9 mouse cellular contexts compared by ENCODE assay signal in the genomic region with DNA sequence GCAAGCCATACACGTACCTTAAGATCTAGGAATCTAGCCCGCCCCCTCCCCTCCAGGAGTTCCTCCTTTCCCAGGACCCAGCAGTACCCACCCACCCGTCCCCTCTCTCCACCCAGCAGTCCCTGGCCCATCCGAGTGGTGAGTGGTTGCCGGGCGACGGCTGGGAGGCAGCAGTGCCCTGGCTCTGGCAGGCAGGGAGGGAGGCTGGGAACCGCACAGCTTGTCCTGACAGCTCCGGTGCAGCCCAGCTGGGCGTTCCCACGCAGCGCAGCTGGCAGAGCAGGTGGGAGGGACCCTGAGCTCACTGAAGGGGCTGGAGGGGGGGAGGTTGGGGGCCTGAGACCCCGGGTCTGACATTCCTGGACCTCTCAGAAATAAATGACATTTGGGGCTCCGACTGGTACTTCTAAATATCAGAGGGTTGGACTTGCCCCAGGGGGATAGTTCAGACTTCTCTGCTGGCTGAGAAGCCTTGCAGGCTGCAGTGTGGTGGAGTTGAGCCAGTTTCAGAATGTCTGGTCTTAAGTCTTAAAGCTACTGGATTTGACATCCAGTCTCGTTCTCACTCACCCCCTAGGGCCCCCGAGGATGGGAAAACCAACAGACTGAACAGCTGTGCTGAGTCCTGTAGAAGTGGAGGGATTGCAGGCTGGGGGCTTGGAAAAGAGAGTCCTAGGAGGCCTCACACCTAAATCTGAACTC. TPM values are rescaled to one million over a fixed set of nuclear protein-coding genes. Genes with fewer than 3 reads are reported as not detected.
DNase-seq lines count a peak whose midpoint lies in the region; ATAC-seq lines count a peak whose summit lies in the region.
"Had no signal": no experiment of that assay in that cellular context is flagged by ENCODE, and none has a peak within 500 bp of the region (broad histone marks: within the 10 kb centered on the region; RNA-seq: fewer than 3 reads in every experiment).

A gene (minus strand): TSS at position 62 of the 702 bp plus-strand sequence.
A gene (plus strand): TSS at position 687 of the 702 bp plus-strand sequence.

- no peak within 1 kb of the TSS for H3K9ac ChIP-seq in limb, embryonic 11.5 days (ENCODE audit: low read length)
- peak within 1 kb of the TSS; percentile 31; the same call in 1 of the 2 replicates for H3K9ac ChIP-seq in forebrain, embryonic 11.5 days (ENCODE audit: low read length)
- H3K9ac ChIP-seq in neural tube, embryonic 12.5 days, result peak within 1 kb of the TSS; percentile 22; the same call in 1 of the 2 replicates

- no peak for ATAC-seq in limb, embryonic 11.5 days (ENCODE audit: insufficient number of reproducible peaks, low FRiP score, low TSS enrichment, low read depth)
- ATAC-seq in forebrain, embryonic 11.5 days (replicated peaks; ENCODE audit: low FRiP score), result peak; percentile 69
- peak; percentile 93 for ATAC-seq in neural tube, embryonic 12.5 days (ENCODE audit: low FRiP score, low read depth)

- DNase-seq in limb, embryonic 11.5 days (ENCODE audit: low spot score), result peak; percentile 33
- no peak for DNase-seq in limb, embryonic 10.5 days (ENCODE audit: low spot score)
- peak; percentile 74 for DNase-seq in forebrain, embryonic 11.5 days (ENCODE audit: low spot score)
- DNase-seq in layer of hippocampus, adult 18-20 months (ENCODE audit: low spot score in 2 of 2), result peak; percentile 58 to 78
- no peak for DNase-seq in T-cell, adult 2 months (ENCODE audit: low spot score)
- DNase-seq in c-Kit-positive CD71-positive TER-119-positive erythroid progenitor cells, embryonic 14.5 days (ENCODE audit: low spot score), result no peak
- no peak for DNase-seq in ovary, adult 18-20 months (ENCODE audit: low spot score)

- no peak within 1 kb of the TSS for H3K4me3 ChIP-seq in limb, embryonic 11.5 days (ENCODE audit: low read depth, low read length)
- no peak within 1 kb of the TSS; the same call in 1 of the 2 replicates for H3K4me3 ChIP-seq in limb, embryonic 10.5 days
- H3K4me3 ChIP-seq in forebrain, embryonic 11.5 days (ENCODE audit: low read depth, low read length), result peak within 1 kb of the TSS; percentile 23
- peak within 1 kb of the TSS; percentile 30 for H3K4me3 ChIP-seq in neural tube, embryonic 12.5 days

- no peaks in the 10 kb centered on the region for H3K9me3 ChIP-seq in limb, embryonic 11.5 days (ENCODE audit: control insufficient read depth, low read length)
- no peaks in the 10 kb centered on the region for H3K9me3 ChIP-seq in limb, embryonic 10.5 days (replicated peaks)
- no peaks in the 10 kb centered on the region for H3K9me3 ChIP-seq in forebrain, embryonic 11.5 days (ENCODE audit: control insufficient read depth, low read length)
- H3K9me3 ChIP-seq in neural tube, embryonic 12.5 days, result no peaks in the 10 kb centered on the region

- 2% methylated on average over 16 of the region's 16 CpGs for WGBS in limb, embryonic 11.5 days
- WGBS in limb, embryonic 10.5 days, result 4% methylated on average over 16 of the region's 16 CpGs
- WGBS in forebrain, embryonic 11.5 days, result 2% methylated on average over 16 of the region's 16 CpGs
- WGBS in neural tube, embryonic 12.5 days, result 2% methylated on average over 16 of the region's 16 CpGs

- H3K27ac ChIP-seq in limb, embryonic 11.5 days (replicated peaks; ENCODE audit: low read depth, low read length), result no peak within 1 kb of the TSS
- H3K27ac ChIP-seq in limb, embryonic 10.5 days, result no peak within 1 kb of the TSS
- H3K27ac ChIP-seq in forebrain, embryonic 11.5 days (ENCODE audit: low read depth, low read length), result no peak within 1 kb of the TSS
- no peak within 1 kb of the TSS for H3K27ac ChIP-seq in neural tube, embryonic 12.5 days

- peaks cover 95% of the 10 kb centered on the region for H3K27me3 ChIP-seq in limb, embryonic 11.5 days (ENCODE audit: control insufficient read depth, insufficient read depth, low read length)
- peaks cover 100% of the 10 kb centered on the region for H3K27me3 ChIP-seq in limb, embryonic 10.5 days (ENCODE audit: low read depth, poor library complexity, severe bottlenecking)
- H3K27me3 ChIP-seq in forebrain, embryonic 11.5 days (ENCODE audit: control insufficient read depth, insufficient read depth, low read length), result peaks cover 85% of the 10 kb centered on the region
- H3K27me3 ChIP-seq in neural tube, embryonic 12.5 days (replicated peaks), result peaks cover 93% of the 10 kb centered on the region

- H3K4me1 ChIP-seq in limb, embryonic 11.5 days (ENCODE audit: control insufficient read depth, insufficient read depth, low read length), result 0 out of 2 replicates have a peak, but pooled peaks cover 3% of the 10 kb centered on the region
- H3K4me1 ChIP-seq in limb, embryonic 10.5 days, result peaks cover 21% of the 10 kb centered on the region
- H3K4me1 ChIP-seq in forebrain, embryonic 11.5 days (replicated peaks; ENCODE audit: control insufficient read depth, insufficient read depth, low read length), result peaks cover 14% of the 10 kb centered on the region
- H3K4me1 ChIP-seq in neural tube, embryonic 12.5 days, result peaks cover 37% of the 10 kb centered on the region

- 0 out of 2 replicates have a peak within 1 kb of the TSS, but pooled peaks have one; percentile 4 for H3K4me2 ChIP-seq in limb, embryonic 11.5 days (ENCODE audit: low read depth, severe bottlenecking)
- H3K4me2 ChIP-seq in forebrain, embryonic 11.5 days (ENCODE audit: low read depth, low read length, severe bottlenecking), result peak within 1 kb of the TSS; percentile 38
- H3K4me2 ChIP-seq in neural tube, embryonic 12.5 days (replicated peaks), result peak within 1 kb of the TSS; percentile 65

- H3K36me3 ChIP-seq in limb, embryonic 11.5 days (ENCODE audit: control insufficient read depth, insufficient read depth, low read length), result no peaks in the 10 kb centered on the region
- H3K36me3 ChIP-seq in limb, embryonic 10.5 days, result no peaks in the 10 kb centered on the region
- H3K36me3 ChIP-seq in forebrain, embryonic 11.5 days (ENCODE audit: control insufficient read depth, insufficient read depth, low read length), result no peaks in the 10 kb centered on the region
- no peaks in the 10 kb centered on the region for H3K36me3 ChIP-seq in neural tube, embryonic 12.5 days

RNA-seq across cellular contexts. Expression of the first gene that starts in this region (rescaled TPM):
- 0.13 TPM in 1 of 2 replicates, not detected in the other for polyA plus RNA-seq in limb, embryonic 11.5 days (2014; fragmentation: Nextera tagmentation; extraction: Ambion mirVana)
- polyA plus RNA-seq in limb, embryonic 10.5 days (2016; fragmentation: Nextera tagmentation; extraction: Ambion mirVana), result not detected in 2 replicates
- 0.55 and 0.61 TPM in 2 replicates for polyA plus RNA-seq in forebrain, embryonic 11.5 days (2014; fragmentation: Nextera tagmentation; extraction: Ambion mirVana)
- total RNA-seq in layer of hippocampus, adult 18-20 months (2021), result 10 to 100 TPM; 11.9 to 17.4 TPM
- 13.5 and 14.6 TPM in 2 replicates for polyA plus RNA-seq in neural tube, embryonic 12.5 days (2016; fragmentation: Nextera tagmentation; extraction: Ambion mirVana)
- total RNA-seq: liver, adult 2 months had no signal
- polyA plus RNA-seq: liver, adult 2 months had no signal

RNA-seq across cellular contexts. Expression of the second gene that starts in this region (rescaled TPM):
- 0.15 TPM in 1 of 2 replicates, not detected in the other for polyA plus RNA-seq in limb, embryonic 11.5 days (2014; fragmentation: Nextera tagmentation; extraction: Ambion mirVana)
- polyA plus RNA-seq in limb, embryonic 10.5 days (2016; fragmentation: Nextera tagmentation; extraction: Ambion mirVana), result not detected in 2 replicates
- polyA plus RNA-seq in forebrain, embryonic 11.5 days (2014; fragmentation: Nextera tagmentation; extraction: Ambion mirVana), result 0.21 and 0.24 TPM in 2 replicates
- total RNA-seq in layer of hippocampus, adult 18-20 months (2021), result 1 to 10 TPM in 1 of 2 experiments, under 1 TPM in 1; 0.96 to 1.8 TPM
- polyA plus RNA-seq in neural tube, embryonic 12.5 days (2016; fragmentation: Nextera tagmentation; extraction: Ambion mirVana), result 2.0 and 3.3 TPM in 2 replicates
- total RNA-seq: liver, adult 2 months had no signal
- polyA plus RNA-seq: liver, adult 2 months had no signal

Comparison
In these comparisons a context has a peak if more than half of its experiments do, and no peak if none do; other contexts are left out.
1. Peak in DNase-seq and H3K4me2 ChIP-seq in limb, embryonic 11.5 days; RNA of the genes that start here not detected or under 1 TPM.
2. Peak in DNase-seq, ATAC-seq, H3K4me3 ChIP-seq, H3K9ac ChIP-seq and H3K4me2 ChIP-seq in forebrain, embryonic 11.5 days; RNA of the genes that start here not detected or under 1 TPM.
3. DNase-seq: peak in layer of hippocampus, adult 18-20 months (2 of 2); none in limb, embryonic 10.5 days (single experiment), T-cell, adult 2 months (single experiment), c-Kit-positive CD71-positive TER-119-positive erythroid progenitor cells, embryonic 14.5 days (single experiment) and ovary, adult 18-20 months (single experiment).
4. H3K4me2 ChIP-seq: peak in every context shown above with its lines; median percentile 65 in neural tube, embryonic 12.5 days; 38 in forebrain, embryonic 11.5 days; 4 in limb, embryonic 11.5 days.